Mouse (Mus musculus): ENCODE measurements around the gene Trim11.

DNA sequence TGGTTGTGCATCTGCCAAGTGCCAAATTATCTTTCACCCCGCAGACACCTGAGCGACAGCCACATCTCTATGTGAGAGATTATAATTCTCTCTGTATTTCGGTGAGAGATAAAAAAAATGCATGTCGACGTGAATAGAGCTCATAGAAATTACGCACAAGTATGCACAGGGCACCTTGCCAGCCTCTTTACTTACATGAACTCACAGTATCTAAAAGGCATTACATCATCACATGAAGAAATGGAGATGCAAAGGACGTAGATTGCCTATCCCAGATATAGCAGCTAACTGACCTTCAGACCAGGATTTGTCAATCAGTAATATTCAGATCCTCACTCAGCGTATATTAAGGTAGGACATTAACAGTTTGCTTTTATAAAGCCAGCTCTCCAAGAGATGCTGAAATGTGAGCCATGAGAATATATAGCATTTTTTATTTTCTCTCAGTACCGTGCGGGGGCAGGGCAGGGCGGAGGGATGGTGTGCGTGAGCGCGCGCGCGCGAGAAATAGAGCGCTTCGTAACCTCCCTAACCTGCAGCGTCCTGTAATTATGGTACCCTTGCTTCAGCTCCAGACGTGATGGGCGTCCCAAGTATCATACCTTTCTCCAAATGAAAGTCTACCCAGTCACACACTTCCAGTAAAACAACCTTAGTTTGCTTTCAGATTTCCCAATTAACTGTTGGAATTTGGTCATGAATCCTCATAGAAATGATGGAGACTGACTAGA, 29.9 kb upstream of the Trim11 start:
- TF ChIP-seq CTCF (IDR thresholded peaks at IDR 0.05; ENCODE audit: borderline replicate concordance, insufficient read depth, low read length) (no peak), POLR2A (IDR thresholded peaks at IDR 0.05; ENCODE audit: low read depth, low read length) (no peak)

All from embryonic fibroblast, embryonic 13.5 days (primary cell).